Mouse (Mus musculus) olfactory bulb, adult 2 months (tissue): Measurements from ENCODE around the gene Rhob. TPM values are rescaled to one million over a fixed set of nuclear protein-coding genes. Genes with fewer than 3 reads are reported as not detected.

Experiments
- H3K27ac ChIP-seq: fragments of 200-500 bp; 2 replicates; pipeline ENCODE4 v1.5.1; 2012; ENCODE audit warnings: low read depth, low read length; ENCODE audit not compliant: insufficient read depth
- H3K4me1 ChIP-seq: fragments of 200-500 bp; 2 replicates; pipeline ENCODE4 v1.6.1; 2012; ENCODE audit warnings: low read length; ENCODE audit not compliant: control insufficient read depth, insufficient read depth
- H3K4me3 ChIP-seq: fragments of 200-500 bp; 2 replicates; pipeline ENCODE4 v1.5.1; 2012; ENCODE audit warnings: mild to moderate bottlenecking, low read depth, low read length, moderate library complexity; ENCODE audit not compliant: insufficient read depth
- CTCF ChIP-seq: fragments of 200-500 bp; IDR thresholded peaks from 2 replicates; pipeline ENCODE4 v1.5.1; 2012; ENCODE audit warnings: low read depth, mild to moderate bottlenecking, low read length, moderate library complexity; ENCODE audit not compliant: insufficient read depth
- POLR2A ChIP-seq: fragments of 200-500 bp; IDR thresholded peaks from 2 replicates; pipeline ENCODE4 v1.6.1; 2012; ENCODE audit warnings: mild to moderate bottlenecking, low read depth, low read length, moderate library complexity; ENCODE audit not compliant: insufficient read depth
- WGBS: fragments of 180-500 bp; shearing (Covaris S2); methylation state at CpG from one replicate; pipeline ENCODE4 v1.1.7; 2018; 5-methylcytosine and 5-hydroxymethylcytosine counted together
- polyA plus RNA-seq: library from polyadenylated mRNA; stranded (reverse); fragments of >200 nt; gene quantifications from 2 replicates; pipeline ENCODE4 v1.2.4, GENCODE M21; 2012; ENCODE audit warnings: low replicate concordance; ENCODE audit not compliant: missing spikeins, insufficient read depth, insufficient read length

Gene Rhob
- polyA plus RNA-seq, 1 experiment, result not detected

DNA sequence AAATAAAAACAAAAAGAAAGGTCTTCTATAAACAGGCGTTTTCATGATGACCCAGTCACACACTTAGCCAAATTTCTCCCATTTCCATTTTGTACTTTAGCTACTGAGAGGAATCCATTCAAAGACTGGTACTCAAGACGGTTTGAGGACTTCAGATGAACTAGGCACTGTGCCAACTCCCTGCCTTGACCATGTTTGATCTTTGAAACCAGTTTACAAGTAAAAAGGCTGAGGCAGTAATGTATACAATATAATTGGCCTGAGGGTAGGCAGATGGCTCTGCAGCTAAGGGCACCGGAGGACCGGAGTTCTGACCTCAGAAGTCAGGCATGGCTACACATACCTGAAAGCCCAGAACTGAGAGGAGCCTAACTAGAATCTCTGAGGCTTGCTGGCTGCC lies 10.7 kb downstream of the Rhob start:
- Histone ChIP-seq H3K4me3 (no peak overlapping the region), H3K4me1 (peaks cover 5% of the 10 kb centered on the region), H3K27ac (no peak overlapping the region)
- TF ChIP-seq POLR2A, result no peak
- TF ChIP-seq CTCF, result no peak
- 67% methylated on average over 4 of the region's 4 CpGs for WGBS

DNA sequence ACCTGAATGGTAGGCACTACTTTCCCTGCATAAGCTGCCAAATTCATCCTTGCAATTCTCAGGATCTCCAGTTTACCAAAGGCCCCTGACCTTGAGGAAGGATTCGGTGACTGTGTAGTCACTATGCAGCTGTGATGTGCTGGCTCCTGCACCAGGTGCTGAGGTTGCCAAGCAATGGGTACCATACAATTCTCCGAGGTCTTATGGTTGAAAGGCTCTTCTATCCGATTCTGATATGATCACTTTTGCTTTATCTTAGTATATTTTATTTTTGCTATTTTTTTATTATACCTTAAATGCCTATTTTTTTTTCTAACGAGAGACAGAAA lies 11.2 kb downstream of the Rhob start:
- WGBS, result 87% methylated on average over 4 of the region's 4 CpGs
- no peak for TF ChIP-seq POLR2A
- no peak for TF ChIP-seq CTCF
- H3K4me3 ChIP-seq, result no peak overlapping the region
- H3K27ac ChIP-seq, result no peak overlapping the region
- H3K4me1 ChIP-seq, result peaks cover 5% of the 10 kb centered on the region

DNA sequence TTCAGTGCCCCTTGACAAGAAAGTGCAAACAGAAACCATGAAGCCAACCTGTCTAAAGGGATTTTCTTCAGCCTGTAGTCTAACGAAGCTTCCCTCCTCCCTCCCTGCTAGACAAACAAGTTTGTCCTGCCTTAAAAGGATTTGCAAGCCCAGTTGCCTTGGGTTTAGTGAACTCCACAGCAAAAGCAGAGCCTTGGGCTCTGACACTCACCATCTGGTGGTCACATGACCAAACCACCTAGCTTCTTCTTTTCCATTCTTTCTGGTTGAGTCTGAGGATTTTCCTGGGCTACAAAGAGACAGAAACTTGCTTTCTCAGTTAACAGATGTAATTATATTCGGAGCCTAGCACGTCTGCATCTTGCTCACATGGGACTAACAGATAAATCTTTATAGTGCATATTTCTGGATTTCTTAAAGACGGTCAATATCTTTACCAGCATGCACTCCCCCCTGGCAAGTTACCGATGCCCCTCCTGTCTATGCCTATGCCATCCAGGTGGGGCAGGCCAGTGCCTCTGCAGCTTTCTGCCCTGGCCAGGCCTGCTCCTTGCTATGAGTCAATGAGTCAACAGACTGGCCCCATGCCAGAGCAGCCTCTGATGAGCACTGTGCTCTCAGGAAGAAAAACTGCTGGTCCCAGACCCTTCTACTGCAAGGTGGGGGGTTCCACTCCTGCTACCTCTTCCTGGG lies 11.7 kb downstream of the Rhob start:
- TF ChIP-seq CTCF (no peak), POLR2A (no peak)
- no peak overlapping the region for H3K27ac ChIP-seq
- H3K4me3 ChIP-seq, result no peak overlapping the region
- WGBS, result 68% methylated on average over 5 of the region's 5 CpGs
- H3K4me1 ChIP-seq, result peaks cover 5% of the 10 kb centered on the region

DNA sequence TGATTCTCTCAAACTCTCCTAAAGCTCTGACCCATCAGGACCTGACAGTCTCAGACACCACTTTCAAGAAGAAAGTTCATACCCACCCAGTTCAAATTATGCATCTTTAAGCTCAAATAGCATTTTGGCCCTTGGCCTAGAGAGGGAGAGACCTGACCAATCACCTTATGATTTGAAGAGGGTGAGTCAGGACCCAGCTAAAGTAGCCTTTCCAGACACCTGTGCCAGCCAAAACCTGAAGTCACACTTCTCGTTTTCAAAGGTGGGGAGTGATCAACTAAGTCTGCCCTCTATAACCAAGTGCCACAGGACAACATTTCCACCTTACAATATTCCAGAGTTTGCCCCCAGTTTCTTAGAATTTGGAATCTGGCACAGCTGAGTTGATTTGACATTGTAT lies 12.5 kb downstream of the Rhob start:
- no peak for TF ChIP-seq CTCF
- no peak for TF ChIP-seq POLR2A
- H3K27ac ChIP-seq, result no peak overlapping the region
- H3K4me3 ChIP-seq, result no peak overlapping the region
- 83% methylated on average over 1 of the region's 1 CpGs for WGBS
- H3K4me1 ChIP-seq, result peaks cover 5% of the 10 kb centered on the region

DNA sequence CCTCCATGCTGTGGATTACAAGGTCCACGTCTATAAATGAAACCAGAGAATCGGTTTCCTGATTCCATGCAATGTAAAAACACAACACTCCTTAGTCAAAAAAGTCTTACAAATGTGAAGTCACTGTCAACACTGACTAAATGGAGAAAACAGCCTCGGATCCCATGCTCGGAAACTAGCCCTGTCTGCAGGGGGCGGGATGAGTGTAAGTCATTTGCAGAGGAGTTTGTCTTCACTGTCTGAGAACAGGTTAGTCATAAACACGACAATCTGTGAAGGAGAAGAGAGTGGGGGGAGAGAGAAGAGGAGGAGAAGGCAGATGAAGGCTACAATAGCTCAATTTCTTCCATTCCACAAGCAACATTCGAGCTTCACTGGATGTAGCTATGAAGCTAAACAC lies 14.6 kb downstream of the Rhob start:
- no peak for TF ChIP-seq POLR2A
- TF ChIP-seq CTCF, result no peak
- Histone ChIP-seq H3K27ac (no peak overlapping the region), H3K4me1 (peaks cover 5% of the 10 kb centered on the region), H3K4me3 (no peak overlapping the region)
- 81% methylated on average over 7 of the region's 7 CpGs for WGBS

DNA sequence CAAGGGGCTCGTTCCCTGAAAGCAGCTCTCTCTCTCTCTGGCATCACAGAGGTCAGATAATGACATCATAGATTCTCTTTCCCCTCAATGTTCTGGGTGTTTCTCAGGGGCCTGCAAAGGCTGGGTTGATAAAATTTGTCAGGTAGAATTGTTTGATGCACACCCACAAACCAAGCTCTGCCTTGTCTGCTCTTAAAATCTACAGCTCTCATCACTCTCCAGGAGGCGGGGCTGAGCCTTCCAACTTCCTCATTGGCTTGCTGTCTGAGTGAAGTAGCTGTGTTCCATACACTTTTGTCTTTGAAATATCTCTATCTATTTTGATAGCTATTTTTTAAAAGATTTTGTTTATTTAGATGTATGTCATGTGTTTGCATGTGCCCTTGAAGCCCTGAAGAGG lies 17.6 kb downstream of the Rhob start:
- 75% methylated on average over 2 of the region's 2 CpGs for whole genome bisulfite sequencing
- no peak for TF ChIP-seq CTCF
- no peak for TF ChIP-seq POLR2A

DNA sequence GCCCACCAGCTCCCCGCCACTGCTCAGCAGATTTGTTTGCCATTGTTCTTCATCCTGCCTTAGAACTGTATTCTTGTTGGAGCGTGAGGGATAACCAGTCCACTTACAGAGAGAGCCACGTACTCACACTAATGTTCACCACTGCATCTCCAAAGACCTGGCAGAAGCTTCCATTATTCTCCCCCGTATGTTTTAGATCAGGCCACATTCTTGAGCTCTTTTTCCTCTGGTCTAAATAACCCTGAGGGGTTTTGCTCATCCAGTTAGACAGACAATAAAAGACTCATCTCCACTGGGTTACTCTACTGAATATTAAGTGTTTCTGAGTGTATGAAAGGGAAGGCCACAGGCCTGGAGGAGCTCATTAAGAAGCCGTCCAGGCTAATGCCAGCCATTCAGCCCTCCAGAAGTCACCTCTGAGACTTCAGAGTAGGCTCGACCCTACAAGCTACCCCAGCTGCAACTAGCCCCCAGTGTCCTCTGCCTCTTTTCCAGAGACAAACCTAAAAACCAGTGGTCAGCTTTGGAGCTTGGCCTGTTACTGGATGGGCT lies 24.9 kb downstream of the Rhob start:
- Histone ChIP-seq H3K4me3 (no peak overlapping the region), H3K4me1 (peaks cover 16% of the 10 kb centered on the region), H3K27ac (no peak overlapping the region)
- WGBS, result 87% methylated on average over 6 of the region's 6 CpGs
- TF ChIP-seq POLR2A, result no peak

More for the DNA sequence above, 17.6 kb downstream of the Rhob start:
- Histone ChIP-seq H3K4me3 (no peak overlapping the region), H3K27ac (no peak overlapping the region), H3K4me1 (no peaks in the 10 kb centered on the region)

DNA sequence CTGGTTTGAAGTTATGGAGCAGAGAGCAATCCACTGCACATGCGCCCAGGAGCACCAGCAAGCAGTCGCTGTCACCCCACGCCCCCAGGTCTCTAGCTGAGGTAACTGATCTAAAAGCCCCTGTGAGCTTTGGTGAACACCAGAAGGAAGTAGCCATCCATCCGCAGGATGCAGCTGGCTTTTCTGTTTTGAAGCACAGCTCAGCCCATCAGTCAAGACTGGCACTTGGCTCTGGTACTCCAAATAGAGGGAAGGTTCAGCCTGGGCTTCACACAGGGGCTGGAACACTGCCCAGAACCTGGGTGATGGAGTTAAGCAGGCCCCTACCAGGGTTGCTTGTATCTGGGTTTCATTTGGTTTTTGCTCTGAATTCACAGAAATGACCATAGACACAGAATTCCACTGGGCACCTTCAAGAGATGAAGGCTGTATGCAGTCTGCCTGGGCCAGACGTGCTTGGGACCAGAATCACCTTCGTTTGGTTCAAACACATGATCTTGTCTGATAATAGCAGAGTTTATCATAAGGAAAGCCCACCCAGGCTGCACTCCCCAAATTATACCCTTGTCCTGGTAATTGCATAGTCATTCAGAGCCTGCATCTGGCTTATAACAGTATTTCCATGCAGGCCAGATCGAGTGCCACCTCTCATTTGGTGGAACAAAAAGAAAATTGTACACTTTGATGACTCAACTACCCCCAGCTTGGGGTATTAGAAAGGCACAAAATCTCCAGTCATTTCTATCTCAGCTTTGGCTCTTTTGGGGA lies 27.0 kb downstream of the Rhob start:
- TF ChIP-seq CTCF, result no peak
- peak overlapping the region; percentile 5 for H3K27ac ChIP-seq
- H3K4me1 ChIP-seq, result peaks cover 18% of the 10 kb centered on the region
- WGBS, result 49% methylated on average over 7 of the region's 7 CpGs
- no peak overlapping the region for H3K4me3 ChIP-seq

DNA sequence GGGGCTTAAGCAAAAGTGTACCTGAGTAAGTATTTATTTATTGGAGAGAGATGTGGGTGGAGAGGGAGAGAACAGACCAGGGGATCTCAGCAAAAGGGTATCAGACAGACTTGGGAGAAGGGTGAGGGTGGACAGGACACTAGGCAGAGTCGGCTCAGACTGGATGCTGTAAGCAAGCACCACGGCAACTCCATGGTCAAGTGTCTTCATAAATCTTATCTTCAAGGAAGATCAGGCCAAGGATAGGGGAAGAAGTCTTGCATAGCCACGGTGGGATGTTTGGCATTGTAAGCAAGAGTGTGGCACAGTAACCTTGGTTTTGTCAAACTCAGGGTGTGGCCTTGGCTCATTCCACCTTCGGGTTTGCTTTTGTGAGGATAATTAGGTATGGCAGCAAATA lies 27.8 kb downstream of the Rhob start:
- WGBS, result 74% methylated on average over 4 of the region's 4 CpGs
- H3K4me3 ChIP-seq, result no peak overlapping the region
- H3K4me1 ChIP-seq, result peaks cover 24% of the 10 kb centered on the region
- TF ChIP-seq CTCF (no peak), POLR2A (no peak)
- no peak overlapping the region for H3K27ac ChIP-seq
